Mouse (Mus musculus): Measurements from ENCODE around the gene Senp5. TPM values are rescaled to one million over a fixed set of nuclear protein-coding genes. Genes with fewer than 3 reads are reported as not detected.

Gene Senp5
- total RNA-seq (2014; rRNA removed) (23.3 and 26.5 TPM in 2 replicates), polyA plus RNA-seq (2015; fragmentation: Nextera tagmentation; extraction: Ambion mirVana) (10.1 and 12.8 TPM in 2 replicates)

DNA sequence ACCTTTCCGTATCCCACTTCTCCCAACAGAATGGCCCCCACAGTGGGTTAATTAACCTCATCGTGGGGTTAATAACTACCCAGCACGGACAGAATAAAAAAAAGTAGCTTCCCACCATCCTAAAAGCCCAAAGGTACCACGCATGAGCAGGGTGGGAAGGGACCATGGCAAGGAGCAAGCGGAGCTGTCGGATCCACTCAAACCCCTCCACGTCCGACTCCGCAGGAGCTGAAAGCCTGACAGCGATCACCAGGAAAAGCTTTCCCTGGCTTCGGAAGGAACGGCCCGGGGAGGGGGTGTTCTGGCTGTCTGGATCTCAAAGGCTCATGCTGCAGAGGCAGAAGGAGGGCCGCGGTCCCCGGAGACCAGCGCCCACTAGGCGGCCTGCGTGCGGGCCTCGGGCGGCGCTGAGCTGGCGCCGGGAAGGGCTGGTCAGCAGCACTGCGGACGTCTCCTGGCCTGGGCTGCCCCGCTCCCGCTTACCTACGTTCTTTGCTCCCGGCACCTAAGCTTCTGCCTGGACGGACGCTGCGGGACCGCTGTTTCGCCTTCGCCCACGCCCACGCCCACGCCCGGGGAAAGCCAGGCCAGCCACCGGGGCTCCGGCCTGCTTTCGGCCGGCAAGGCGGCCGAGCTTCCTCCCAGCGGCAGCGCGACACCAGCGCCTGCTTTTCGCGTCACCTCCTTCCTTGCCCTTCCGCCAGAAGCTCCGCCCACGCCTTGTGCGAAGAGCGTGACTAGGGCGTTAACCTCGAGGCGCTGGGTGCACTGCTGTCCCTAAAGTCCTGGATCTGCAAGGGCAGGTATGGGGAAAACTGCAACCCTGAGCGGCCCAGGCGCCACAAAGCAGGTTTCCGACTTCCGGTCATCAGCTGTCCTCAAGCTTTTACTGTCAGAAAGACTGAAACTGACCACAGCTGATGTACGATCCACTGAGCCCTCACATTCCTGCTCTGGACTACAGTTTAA, at the start of gene Senp5:
Gene Senp5, minus strand, starts transcription at position 779 of the 969 bp plus-strand sequence.
- Histone ChIP-seq H3K4me1 (ENCODE audit: insufficient read depth, low read length) (peaks cover 7% of the 10 kb centered on the region; the same call in 1 of the 2 replicates), H3K9ac (replicated peaks; ENCODE audit: low read length, poor library complexity, severe bottlenecking) (peak within 1 kb of the TSS; percentile 96), H3K36me3 (ENCODE audit: insufficient read depth, low read length) (no peaks in the 10 kb centered on the region), H3K27me3 (ENCODE audit: insufficient read depth, low read length) (no peaks in the 10 kb centered on the region), H3K9me3 (ENCODE audit: low read length) (no peaks in the 10 kb centered on the region), H3K4me3 (ENCODE audit: low read depth, low read length) (peak within 1 kb of the TSS; percentile 78), H3K4me2 (ENCODE audit: low read depth, low read length, poor library complexity, severe bottlenecking) (peak within 1 kb of the TSS; percentile 72), H3K27ac (ENCODE audit: low read depth, low read length) (peak within 1 kb of the TSS; percentile 78)
- DNase-seq (ENCODE audit: low spot score) (peak; percentile 93), ATAC-seq (ENCODE audit: low FRiP score) (peak; percentile 92)
- under 1% methylated on average over 62 of the region's 66 CpGs for WGBS
- peak; percentile 18 for TF ChIP-seq CTCF (IDR thresholded peaks at IDR 0.05)

DNA sequence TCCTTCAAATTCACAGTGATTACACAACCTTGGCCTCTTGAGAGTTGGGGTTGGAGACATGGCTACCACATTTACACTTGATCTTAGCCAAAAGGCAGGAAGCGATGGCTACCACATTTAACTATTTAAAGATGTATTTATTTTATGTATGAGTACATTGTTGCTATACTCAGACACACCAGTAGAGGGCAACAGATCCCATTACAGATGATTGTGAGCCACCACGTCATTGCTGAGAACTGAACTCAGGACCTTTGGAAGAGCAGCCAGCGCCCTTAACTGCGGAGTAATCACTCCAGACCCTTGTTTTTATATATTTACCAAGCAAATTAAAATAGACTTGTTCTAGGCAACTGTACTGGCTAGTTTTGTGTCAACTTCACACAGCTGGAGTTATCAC, 39.3 kb upstream of the Senp5 start:
- no peaks in the 10 kb centered on the region for H3K9me3 ChIP-seq (ENCODE audit: low read length)
- 96% methylated on average over 4 of the region's 4 CpGs for WGBS
- no peak overlapping the region for H3K4me2 ChIP-seq (ENCODE audit: low read depth, low read length, poor library complexity, severe bottlenecking)
- H3K27me3 ChIP-seq (ENCODE audit: insufficient read depth, low read length) = no peaks in the 10 kb centered on the region
- no peaks in the 10 kb centered on the region for H3K4me1 ChIP-seq (ENCODE audit: insufficient read depth, low read length)
- ATAC-seq (ENCODE audit: low FRiP score) (no peak), DNase-seq (ENCODE audit: low spot score) (no peak)
- H3K27ac ChIP-seq (ENCODE audit: low read depth, low read length) = no peak overlapping the region
- TF ChIP-seq CTCF (IDR thresholded peaks at IDR 0.05) = peak; percentile 51
- H3K4me3 ChIP-seq (ENCODE audit: low read depth, low read length) = no peak overlapping the region
- peaks cover 37% of the 10 kb centered on the region for H3K36me3 ChIP-seq (ENCODE audit: insufficient read depth, low read length)
- H3K9ac ChIP-seq (replicated peaks; ENCODE audit: low read length, poor library complexity, severe bottlenecking) = no peak overlapping the region

DNA sequence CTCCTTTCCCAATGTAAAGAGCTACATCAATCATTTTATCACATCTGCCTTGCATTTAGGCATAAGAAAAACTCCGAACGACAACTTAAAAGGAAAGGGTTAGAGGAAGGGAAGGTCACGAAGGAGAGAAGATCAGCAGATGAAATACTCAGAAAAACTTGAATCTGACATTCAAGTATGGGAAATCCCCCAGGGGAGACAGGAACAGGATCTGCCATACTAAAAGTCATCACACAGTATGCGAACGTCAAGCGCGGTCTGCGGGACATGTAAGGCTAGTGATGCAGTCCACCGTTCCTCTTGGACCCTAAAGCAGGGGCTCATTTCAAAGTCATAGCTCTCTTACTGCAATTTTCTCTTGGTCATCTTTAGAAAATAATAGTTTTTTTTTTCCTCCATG, 16.6 kb upstream of the Senp5 start:
- H3K36me3 ChIP-seq (ENCODE audit: insufficient read depth, low read length) = peaks cover 39% of the 10 kb centered on the region

DNA sequence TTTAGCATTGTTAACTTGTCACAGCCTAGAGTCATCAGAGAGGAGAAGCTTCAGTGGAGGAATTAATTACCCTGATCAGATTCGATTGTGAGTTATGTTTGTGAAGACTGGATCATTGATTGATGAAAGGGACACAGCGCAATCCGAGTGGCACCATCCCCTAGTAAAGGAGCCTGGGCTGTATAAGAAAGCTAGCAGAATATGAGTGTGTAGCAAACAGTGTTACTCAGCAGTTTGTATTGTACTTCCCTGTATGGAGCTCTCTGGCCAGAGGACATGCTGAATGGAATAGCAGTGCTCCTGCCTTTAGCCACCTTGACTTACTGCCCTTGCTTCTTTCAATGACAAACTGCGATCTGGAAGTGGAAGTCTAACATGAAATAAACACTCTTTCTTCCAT, 7.2 kb upstream of the Senp5 start:
- WGBS = 86% methylated on average over 4 of the region's 4 CpGs
- ATAC-seq (ENCODE audit: low FRiP score) (no peak), DNase-seq (ENCODE audit: low spot score) (no peak)
- Histone ChIP-seq H3K4me1 (ENCODE audit: insufficient read depth, low read length) (no peaks in the 10 kb centered on the region), H3K36me3 (ENCODE audit: insufficient read depth, low read length) (no peaks in the 10 kb centered on the region), H3K9ac (replicated peaks; ENCODE audit: low read length, poor library complexity, severe bottlenecking) (no peak overlapping the region), H3K4me2 (ENCODE audit: low read depth, low read length, poor library complexity, severe bottlenecking) (no peak overlapping the region), H3K4me3 (ENCODE audit: low read depth, low read length) (no peak overlapping the region), H3K27me3 (ENCODE audit: insufficient read depth, low read length) (no peaks in the 10 kb centered on the region), H3K27ac (ENCODE audit: low read depth, low read length) (no peak overlapping the region), H3K9me3 (ENCODE audit: low read length) (no peaks in the 10 kb centered on the region)
- TF ChIP-seq CTCF (IDR thresholded peaks at IDR 0.05) = no peak

More for the DNA sequence above, 16.6 kb upstream of the Senp5 start:
- H3K27ac ChIP-seq (ENCODE audit: low read depth, low read length) = no peak overlapping the region
- TF ChIP-seq CTCF (IDR thresholded peaks at IDR 0.05) = no peak
- no peaks in the 10 kb centered on the region for H3K9me3 ChIP-seq (ENCODE audit: low read length)
- no peak overlapping the region for H3K4me2 ChIP-seq (ENCODE audit: low read depth, low read length, poor library complexity, severe bottlenecking)
- no peak overlapping the region for H3K9ac ChIP-seq (replicated peaks; ENCODE audit: low read length, poor library complexity, severe bottlenecking)
- H3K4me1 ChIP-seq (ENCODE audit: insufficient read depth, low read length) = no peaks in the 10 kb centered on the region
- DNase-seq (ENCODE audit: low spot score) (no peak), ATAC-seq (ENCODE audit: low FRiP score) (no peak)
- WGBS = 94% methylated on average over 9 of the region's 9 CpGs
- H3K4me3 ChIP-seq (ENCODE audit: low read depth, low read length) = no peak overlapping the region
- H3K27me3 ChIP-seq (ENCODE audit: insufficient read depth, low read length) = no peaks in the 10 kb centered on the region

DNA sequence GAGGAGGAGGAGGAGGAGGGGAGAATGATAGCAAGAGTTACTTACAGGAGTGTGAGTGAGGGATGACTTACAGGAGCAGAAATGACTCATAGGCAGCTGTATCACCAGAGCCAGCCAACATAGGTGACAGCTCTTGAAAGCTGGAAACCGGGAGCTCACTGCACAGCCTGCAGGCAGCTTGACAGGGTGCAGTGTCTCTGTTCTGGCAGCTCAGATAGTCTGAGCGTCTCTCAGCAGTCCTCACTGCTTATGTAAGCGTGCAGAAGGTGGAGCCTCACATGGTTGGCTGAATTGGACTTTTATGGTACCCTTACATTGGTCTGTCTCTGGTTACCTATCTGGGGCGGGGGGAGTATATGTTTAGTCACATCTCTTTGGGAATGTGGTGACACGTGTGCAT, 6.8 kb upstream of the Senp5 start:
- 51% methylated on average over 5 of the region's 5 CpGs for WGBS
- no peak for ATAC-seq (ENCODE audit: low FRiP score)
- no peak for DNase-seq (ENCODE audit: low spot score)
- Histone ChIP-seq H3K36me3 (ENCODE audit: insufficient read depth, low read length) (no peaks in the 10 kb centered on the region), H3K4me3 (ENCODE audit: low read depth, low read length) (no peak overlapping the region), H3K9me3 (ENCODE audit: low read length) (no peaks in the 10 kb centered on the region), H3K4me1 (ENCODE audit: insufficient read depth, low read length) (no peaks in the 10 kb centered on the region), H3K4me2 (ENCODE audit: low read depth, low read length, poor library complexity, severe bottlenecking) (no peak overlapping the region), H3K27me3 (ENCODE audit: insufficient read depth, low read length) (no peaks in the 10 kb centered on the region), H3K27ac (ENCODE audit: low read depth, low read length) (no peak overlapping the region), H3K9ac (replicated peaks; ENCODE audit: low read length, poor library complexity, severe bottlenecking) (no peak overlapping the region)
- TF ChIP-seq CTCF (IDR thresholded peaks at IDR 0.05) = no peak
